Mouse (Mus musculus): Measurements from ENCODE around the gene Adamts14. TPM values are rescaled to one million over a fixed set of nuclear protein-coding genes. Genes with fewer than 3 reads are reported as not detected.

Adamts14 gene
- total and polyA plus RNA-seq, 2 experiments from 2014 or later = 1.2 to 4.3 TPM

DNA sequence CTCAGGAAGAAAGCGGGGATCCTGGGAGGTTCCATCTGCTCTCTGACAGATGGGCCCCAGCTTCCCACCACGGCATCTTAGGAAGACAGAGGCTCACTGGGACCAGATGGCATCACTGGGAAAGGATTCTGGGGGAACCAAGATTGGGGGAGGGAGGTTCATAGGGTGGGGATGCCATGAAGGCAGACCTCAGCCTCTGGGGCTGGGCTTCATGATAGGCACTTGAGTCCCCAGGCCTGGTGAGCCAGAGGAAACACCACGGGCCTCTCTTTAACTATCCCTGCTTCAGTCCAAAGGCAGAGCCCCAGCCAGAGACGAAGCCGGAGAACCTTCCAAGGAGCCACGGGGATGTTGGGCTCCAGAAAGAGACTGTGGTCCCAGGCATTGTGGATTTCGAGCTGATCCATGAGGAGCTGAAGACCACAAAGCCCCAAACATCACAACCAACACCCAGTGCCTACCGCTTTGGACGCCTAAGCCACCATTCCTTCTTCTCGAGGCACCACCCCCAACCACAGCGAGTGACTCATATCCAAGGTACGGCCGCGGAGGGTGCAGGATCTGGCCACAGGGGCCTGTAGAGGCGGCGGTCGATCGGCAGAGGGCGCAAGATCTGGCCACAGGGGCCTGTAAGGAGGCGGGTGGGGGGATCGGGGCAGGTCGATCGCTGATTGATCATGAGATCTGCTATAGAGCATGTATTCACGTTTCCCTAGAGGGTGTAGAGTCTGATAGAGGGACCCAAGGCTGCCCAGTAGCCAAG is 97.6 kb downstream of the Adamts14 start:
- TF ChIP-seq EP300 (IDR thresholded peaks at IDR 0.05; ENCODE audit: low read depth) (no peak), CTCF (IDR thresholded peaks at IDR 0.05; ENCODE audit: low read depth) (peak; percentile 54)
- WGBS = 12% methylated on average over 24 of the region's 24 CpGs
- Histone ChIP-seq H3K4me2 (ENCODE audit: low read depth, low read length) (peak overlapping the region; percentile 9; the same call in 1 of the 2 replicates), H3K9me3 (replicated peaks; ENCODE audit: control insufficient read depth, low read length) (no peaks in the 10 kb centered on the region), H3K4me1 (ENCODE audit: control insufficient read depth, insufficient read depth) (0 out of 2 replicates have a peak, but pooled peaks cover 5% of the 10 kb centered on the region), H3K27me3 (ENCODE audit: control insufficient read depth, insufficient read depth, low read length) (peaks cover 34% of the 10 kb centered on the region), H3K9ac (replicated peaks; ENCODE audit: low read depth, low read length) (no peak overlapping the region), H3K27ac (ENCODE audit: low read depth) (no peak overlapping the region), H3K36me3 (replicated peaks; ENCODE audit: control insufficient read depth, insufficient read depth, low read length) (no peaks in the 10 kb centered on the region), H3K4me3 (ENCODE audit: low read depth, low read length) (no peak overlapping the region)
- ATAC-seq (ENCODE audit: insufficient read depth, low read depth) = peak; percentile 71; the same call in 1 of the 2 replicates
- peak; percentile 61 for DNase-seq (ENCODE audit: low spot score)

DNA sequence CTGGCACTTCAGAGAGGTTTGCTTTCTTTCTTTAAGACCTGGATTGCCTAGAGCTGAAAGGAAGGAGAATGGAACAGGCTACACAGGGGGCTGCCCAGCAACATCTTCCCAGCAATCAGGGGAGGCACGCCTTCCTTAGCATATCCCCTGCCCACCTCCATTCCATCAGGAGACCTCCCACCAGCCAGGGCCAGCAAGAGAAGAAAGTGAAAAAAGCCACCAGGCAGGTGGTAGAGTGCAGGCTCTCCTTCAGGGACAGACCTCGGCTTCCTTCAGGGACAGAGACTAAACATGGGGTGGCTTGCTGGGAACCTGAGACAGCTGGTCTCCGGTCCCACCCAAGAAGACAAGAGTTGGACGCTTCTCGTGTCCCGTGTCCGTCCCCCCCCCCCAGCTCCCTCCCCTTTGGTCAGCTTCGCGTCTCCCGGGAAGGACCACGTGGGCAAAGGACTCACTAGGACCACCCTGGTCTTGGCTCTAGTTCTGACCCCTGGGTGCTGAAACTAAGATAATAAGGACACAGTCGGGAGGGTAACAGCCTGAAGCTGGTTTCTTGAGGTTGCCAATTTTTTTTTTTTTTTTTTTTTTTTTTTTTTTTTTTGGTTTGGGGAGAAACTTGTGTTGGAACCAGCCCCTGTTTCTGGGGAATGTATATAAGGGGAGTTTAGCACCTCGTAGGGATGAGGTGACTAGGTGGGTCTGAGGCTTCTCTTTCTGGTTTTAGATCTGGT is 98.4 kb downstream of the Adamts14 start:
- Histone ChIP-seq H3K4me2 (ENCODE audit: low read depth, low read length) (no peak overlapping the region), H3K9me3 (replicated peaks; ENCODE audit: control insufficient read depth, low read length) (no peaks in the 10 kb centered on the region), H3K9ac (replicated peaks; ENCODE audit: low read depth, low read length) (no peak overlapping the region), H3K27ac (ENCODE audit: low read depth) (no peak overlapping the region), H3K27me3 (ENCODE audit: control insufficient read depth, insufficient read depth, low read length) (peaks cover 34% of the 10 kb centered on the region), H3K4me1 (ENCODE audit: control insufficient read depth, insufficient read depth) (0 out of 2 replicates have a peak, but pooled peaks cover 5% of the 10 kb centered on the region), H3K4me3 (ENCODE audit: low read depth, low read length) (no peak overlapping the region), H3K36me3 (replicated peaks; ENCODE audit: control insufficient read depth, insufficient read depth, low read length) (no peaks in the 10 kb centered on the region)
- WGBS = 45% methylated on average over 13 of the region's 13 CpGs
- no peak for TF ChIP-seq EP300 (IDR thresholded peaks at IDR 0.05; ENCODE audit: low read depth)
- TF ChIP-seq CTCF (IDR thresholded peaks at IDR 0.05; ENCODE audit: low read depth) = no peak
- no peak for DNase-seq (ENCODE audit: low spot score)
- ATAC-seq (ENCODE audit: insufficient read depth, low read depth) = 0 out of 2 replicates have a peak, but pooled peaks have one; percentile 40

DNA sequence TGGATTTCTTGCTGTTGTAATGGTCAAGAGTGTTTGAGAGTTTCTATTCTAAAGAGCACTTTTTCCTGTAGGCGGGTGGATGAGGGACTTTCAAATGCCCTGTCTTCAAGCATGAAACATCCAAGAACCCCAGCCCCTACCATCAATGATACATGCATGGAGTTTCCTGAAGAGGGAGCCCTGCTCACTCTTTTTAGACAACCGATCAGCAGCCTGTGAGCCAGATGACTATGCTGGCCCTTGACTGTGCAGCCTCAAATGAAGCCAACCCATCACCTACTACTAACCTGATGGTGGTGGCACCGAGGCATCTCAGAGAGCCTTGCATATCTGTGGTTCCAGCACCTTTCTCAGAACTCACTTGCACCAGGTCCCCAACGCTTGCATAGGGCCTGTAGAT is 100.7 kb downstream of the Adamts14 start:
- DNase-seq (ENCODE audit: low spot score) (no peak), ATAC-seq (ENCODE audit: insufficient read depth, low read depth) (no peak)
- H3K4me1 ChIP-seq (ENCODE audit: control insufficient read depth, insufficient read depth) = 0 out of 2 replicates have a peak, but pooled peaks cover 5% of the 10 kb centered on the region
- no peaks in the 10 kb centered on the region for H3K36me3 ChIP-seq (replicated peaks; ENCODE audit: control insufficient read depth, insufficient read depth, low read length)
- no peak overlapping the region for H3K9ac ChIP-seq (replicated peaks; ENCODE audit: low read depth, low read length)
- WGBS = 68% methylated on average over 4 of the region's 4 CpGs
- H3K4me2 ChIP-seq (ENCODE audit: low read depth, low read length) = no peak overlapping the region
- no peaks in the 10 kb centered on the region for H3K9me3 ChIP-seq (replicated peaks; ENCODE audit: control insufficient read depth, low read length)
- TF ChIP-seq EP300 (IDR thresholded peaks at IDR 0.05; ENCODE audit: low read depth) = no peak
- no peak for TF ChIP-seq CTCF (IDR thresholded peaks at IDR 0.05; ENCODE audit: low read depth)
- H3K4me3 ChIP-seq (ENCODE audit: low read depth, low read length) = no peak overlapping the region
- no peak overlapping the region for H3K27ac ChIP-seq (ENCODE audit: low read depth)
- peaks cover 37% of the 10 kb centered on the region for H3K27me3 ChIP-seq (ENCODE audit: control insufficient read depth, insufficient read depth, low read length)

DNA sequence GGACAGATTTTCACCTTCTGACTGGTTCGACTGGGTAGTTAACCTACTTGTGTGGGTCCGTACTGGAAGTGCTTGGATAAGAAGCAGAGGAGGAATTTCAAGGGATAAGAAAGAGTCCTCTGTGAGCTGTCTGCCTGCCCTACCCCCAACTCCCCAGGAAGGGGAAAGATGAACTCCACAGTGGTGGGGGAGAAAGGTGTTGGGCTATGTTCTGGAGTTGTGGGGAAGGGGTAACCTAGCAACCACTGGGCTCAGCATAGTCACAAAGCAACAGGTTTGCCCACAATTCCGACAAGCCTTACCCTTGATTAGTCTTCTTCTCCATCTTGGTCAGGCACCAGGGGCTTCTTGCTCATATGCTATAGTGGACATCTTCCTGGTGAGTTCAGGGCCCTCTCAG is 101.6 kb downstream of the Adamts14 start, which contains the start of gene Tbata:
TSS of gene Tbata (plus strand) at position 301 of the 400 bp plus-strand sequence.
- no peak for DNase-seq (ENCODE audit: low spot score)
- H3K9me3 ChIP-seq (replicated peaks; ENCODE audit: control insufficient read depth, low read length) = no peaks in the 10 kb centered on the region
- H3K4me2 ChIP-seq (ENCODE audit: low read depth, low read length) = no peak within 1 kb of the TSS
- H3K36me3 ChIP-seq (replicated peaks; ENCODE audit: control insufficient read depth, insufficient read depth, low read length) = no peaks in the 10 kb centered on the region
- H3K27ac ChIP-seq (ENCODE audit: low read depth) = no peak within 1 kb of the TSS
- 43% methylated on average over 3 of the region's 3 CpGs for WGBS
- no peak within 1 kb of the TSS for H3K4me3 ChIP-seq (ENCODE audit: low read depth, low read length)
- 0 out of 2 replicates have a peak, but pooled peaks cover 5% of the 10 kb centered on the region for H3K4me1 ChIP-seq (ENCODE audit: control insufficient read depth, insufficient read depth)
- TF ChIP-seq CTCF (IDR thresholded peaks at IDR 0.05; ENCODE audit: low read depth) (no peak), EP300 (IDR thresholded peaks at IDR 0.05; ENCODE audit: low read depth) (no peak)
- no peak for ATAC-seq (ENCODE audit: insufficient read depth, low read depth)
- no peak within 1 kb of the TSS for H3K9ac ChIP-seq (replicated peaks; ENCODE audit: low read depth, low read length)
- peaks cover 34% of the 10 kb centered on the region for H3K27me3 ChIP-seq (ENCODE audit: control insufficient read depth, insufficient read depth, low read length)

DNA sequence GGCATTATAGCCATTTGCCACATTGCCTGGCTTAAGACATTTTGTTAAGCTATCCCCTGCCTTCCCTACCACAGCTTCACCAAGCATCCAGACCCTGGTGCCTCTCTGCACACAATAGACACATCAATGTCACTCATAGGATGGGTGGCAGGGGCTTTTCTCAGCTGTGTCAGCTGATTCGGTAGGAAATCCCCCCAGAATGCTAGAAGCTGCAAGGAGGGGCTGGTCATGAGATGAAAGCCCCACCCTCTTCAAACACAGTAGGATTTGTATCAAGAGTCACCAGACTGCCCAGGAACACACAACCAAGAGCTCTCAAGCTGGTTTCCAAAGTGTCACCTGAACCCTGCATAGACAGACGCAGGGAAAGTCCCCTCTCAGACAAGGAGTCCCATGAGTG is 104.8 kb downstream of the Adamts14 start:
- no peak overlapping the region for H3K27ac ChIP-seq (ENCODE audit: low read depth)
- H3K9ac ChIP-seq (replicated peaks; ENCODE audit: low read depth, low read length) = no peak overlapping the region
- H3K4me3 ChIP-seq (ENCODE audit: low read depth, low read length) = no peak overlapping the region
- no peaks in the 10 kb centered on the region for H3K9me3 ChIP-seq (replicated peaks; ENCODE audit: control insufficient read depth, low read length)
- 55% methylated on average over 2 of the region's 2 CpGs for WGBS
- TF ChIP-seq CTCF (IDR thresholded peaks at IDR 0.05; ENCODE audit: low read depth) (no peak), EP300 (IDR thresholded peaks at IDR 0.05; ENCODE audit: low read depth) (no peak)
- 0 out of 2 replicates have a peak, but pooled peaks cover 9% of the 10 kb centered on the region for H3K27me3 ChIP-seq (ENCODE audit: control insufficient read depth, insufficient read depth, low read length)
- H3K36me3 ChIP-seq (replicated peaks; ENCODE audit: control insufficient read depth, insufficient read depth, low read length) = no peaks in the 10 kb centered on the region
- DNase-seq (ENCODE audit: low spot score) (no peak), ATAC-seq (ENCODE audit: insufficient read depth, low read depth) (no peak)
- H3K4me2 ChIP-seq (ENCODE audit: low read depth, low read length) = no peak overlapping the region
- no peaks in the 10 kb centered on the region for H3K4me1 ChIP-seq (ENCODE audit: control insufficient read depth, insufficient read depth)

Data from heart, postnatal 0 days (tissue).